Mouse (Mus musculus): Measurements from ENCODE around the gene Gm28047. TPM values are rescaled to one million over a fixed set of nuclear protein-coding genes. Genes with fewer than 3 reads are reported as not detected.

The Gm28047 gene
- polyA plus RNA-seq (2015; fragmentation: Nextera tagmentation; extraction: Ambion mirVana), result not detected in 2 replicates

DNA sequence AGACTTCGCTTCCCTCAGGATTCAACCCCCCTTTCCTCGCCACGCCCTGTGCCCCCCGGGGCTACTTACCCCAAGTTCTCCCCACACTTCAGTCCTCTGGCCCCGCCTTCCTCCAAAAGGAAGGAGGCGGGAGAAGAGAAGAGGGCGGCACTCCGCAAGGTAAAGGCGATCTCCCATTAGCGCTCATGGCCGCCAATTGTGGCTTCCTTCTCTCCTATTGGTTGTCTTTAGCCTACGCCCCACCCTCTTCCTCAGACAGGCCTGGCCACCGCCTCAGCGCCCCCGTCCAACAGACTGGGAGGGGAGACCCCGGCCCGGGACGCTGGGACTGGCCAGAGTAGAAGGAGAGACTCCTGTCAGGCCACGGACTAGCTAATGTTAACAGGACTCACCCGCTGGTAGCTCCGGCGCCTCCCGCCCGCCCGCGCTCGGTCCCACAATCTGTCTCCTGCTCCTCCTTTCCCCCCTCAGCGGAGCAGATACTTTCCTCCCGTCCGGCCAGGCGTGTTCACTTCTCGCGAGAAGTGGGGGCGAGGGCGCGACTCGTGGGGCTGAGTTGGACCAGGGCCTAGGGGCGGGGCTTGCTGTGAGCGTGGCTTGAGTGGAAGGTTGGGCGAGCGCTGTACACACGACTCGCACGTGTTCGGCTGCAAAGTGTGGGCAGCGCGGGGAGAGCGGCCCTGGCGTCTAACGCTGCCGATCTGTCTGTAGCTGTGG, at the start of gene Gm28047, which contains the start of gene Atf7:
Gene Gm28047 (minus strand): TSS at position 98 of the 717 bp plus-strand sequence.
Gene Atf7 (minus strand): TSS at position 495 of the 717 bp plus-strand sequence.
- under 1% methylated on average over 50 of the region's 51 CpGs for WGBS
- H3K4me2 ChIP-seq (ENCODE audit: low read depth, low read length), result peak within 1 kb of the TSS; percentile 86
- H3K27ac ChIP-seq (ENCODE audit: low read length), result peak within 1 kb of the TSS; percentile 97
- peak within 1 kb of the TSS; percentile 75 for H3K4me3 ChIP-seq (ENCODE audit: low read length)
- peaks cover 22% of the 10 kb centered on the region for H3K4me1 ChIP-seq (replicated peaks; ENCODE audit: control insufficient read depth, insufficient read depth, low read length)
- no peaks in the 10 kb centered on the region for H3K27me3 ChIP-seq (ENCODE audit: control insufficient read depth, insufficient read depth, low read depth, low read length)
- ATAC-seq (ENCODE audit: low read depth), result peak; percentile 99
- H3K36me3 ChIP-seq (ENCODE audit: control insufficient read depth, insufficient read depth, low read length), result no peaks in the 10 kb centered on the region
- peak within 1 kb of the TSS; percentile 75 for H3K9ac ChIP-seq (ENCODE audit: low read length)
- H3K9me3 ChIP-seq (ENCODE audit: control insufficient read depth, low read length), result no peaks in the 10 kb centered on the region

DNA sequence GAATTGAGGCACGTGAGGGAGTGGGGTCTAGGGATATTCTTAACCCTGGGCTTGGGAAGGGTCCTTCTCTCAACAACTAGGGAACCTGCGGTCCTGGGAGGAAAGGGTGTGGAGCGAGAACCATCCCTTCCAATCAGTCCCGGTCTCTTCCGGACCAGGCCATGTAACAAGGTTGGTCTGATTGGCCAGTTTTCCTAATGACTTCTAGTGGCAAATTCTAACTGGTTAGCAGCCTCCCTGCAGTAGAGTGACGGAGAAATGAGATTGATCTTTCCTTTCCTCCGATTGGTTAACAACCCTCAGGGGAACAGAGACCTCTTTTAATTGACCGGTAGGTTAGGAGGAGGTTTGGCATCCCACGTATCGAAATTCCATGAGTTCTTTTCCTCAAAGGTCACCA, 48.7 kb upstream of the Gm28047 start:
- Histone ChIP-seq H3K4me1 (replicated peaks; ENCODE audit: control insufficient read depth, insufficient read depth, low read length) (peaks cover 24% of the 10 kb centered on the region), H3K4me2 (ENCODE audit: low read depth, low read length) (peak overlapping the region; percentile 62), H3K4me3 (ENCODE audit: low read length) (peak overlapping the region; percentile 40), H3K27ac (ENCODE audit: low read length) (peak overlapping the region; percentile 97), H3K9me3 (ENCODE audit: control insufficient read depth, low read length) (0 out of 2 replicates have a peak, but pooled peaks cover 2% of the 10 kb centered on the region), H3K27me3 (ENCODE audit: control insufficient read depth, insufficient read depth, low read depth, low read length) (no peaks in the 10 kb centered on the region), H3K36me3 (ENCODE audit: control insufficient read depth, insufficient read depth, low read length) (no peaks in the 10 kb centered on the region; the same call in 1 of the 2 replicates), H3K9ac (ENCODE audit: low read length) (peak overlapping the region; percentile 43; the same call in 1 of the 2 replicates)
- ATAC-seq (ENCODE audit: low read depth), result peak; percentile 53
- WGBS, result 5% methylated on average over 10 of the region's 10 CpGs

DNA sequence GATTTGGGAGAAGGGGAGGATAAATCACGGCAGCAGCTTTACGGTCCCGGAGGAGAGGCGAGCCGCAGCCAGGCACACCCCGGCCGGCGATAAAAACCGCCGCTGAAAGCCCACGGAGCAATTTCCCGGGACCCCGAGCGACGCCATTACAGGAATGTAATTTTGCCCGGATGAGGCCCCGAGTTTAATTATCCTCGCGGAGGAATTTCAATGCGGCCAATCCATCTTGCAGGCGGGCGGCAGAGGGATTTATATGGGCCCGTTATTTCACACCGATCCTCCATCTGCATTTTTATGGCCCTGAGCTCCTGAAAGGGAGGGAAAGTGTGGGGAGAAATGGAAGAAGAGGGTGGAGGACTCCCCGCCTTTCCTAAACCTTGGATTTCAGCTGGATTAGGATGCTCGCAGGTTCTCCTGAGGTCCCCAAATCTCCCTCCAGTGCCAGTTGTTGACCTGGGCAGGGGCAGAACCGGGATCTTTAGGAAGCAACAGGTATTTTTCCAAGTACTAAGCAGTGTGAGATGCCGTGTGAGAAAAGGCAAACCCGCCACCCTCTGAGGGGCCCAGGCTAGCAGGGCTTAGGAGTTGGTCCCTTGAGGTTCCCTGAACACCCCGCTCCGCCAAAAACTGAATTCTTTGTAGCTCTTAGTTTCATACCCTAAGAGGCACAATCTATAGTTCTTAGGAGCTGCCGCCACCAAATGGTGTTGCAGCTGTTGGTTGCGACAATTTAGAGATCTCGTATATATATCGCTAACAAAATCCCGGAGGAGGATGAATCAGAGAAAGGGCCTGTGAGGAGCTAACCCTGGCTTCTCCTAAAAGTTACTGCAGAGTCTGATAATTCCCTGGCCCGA, 47.6 kb upstream of the Gm28047 start, which contains the start of gene Atp5g2:
Gene Atp5g2 (minus strand): TSS at position 138 of the 857 bp plus-strand sequence.
- H3K4me1 ChIP-seq (replicated peaks; ENCODE audit: control insufficient read depth, insufficient read depth, low read length), result peaks cover 24% of the 10 kb centered on the region
- H3K27ac ChIP-seq (ENCODE audit: low read length), result peak within 1 kb of the TSS; percentile 97
- H3K36me3 ChIP-seq (ENCODE audit: control insufficient read depth, insufficient read depth, low read length), result no peaks in the 10 kb centered on the region; the same call in 1 of the 2 replicates
- WGBS, result 6% methylated on average over 37 of the region's 37 CpGs
- H3K4me2 ChIP-seq (ENCODE audit: low read depth, low read length), result peak within 1 kb of the TSS; percentile 62
- H3K9me3 ChIP-seq (ENCODE audit: control insufficient read depth, low read length), result 0 out of 2 replicates have a peak, but pooled peaks cover 2% of the 10 kb centered on the region
- ATAC-seq (ENCODE audit: low read depth), result no peak
- H3K27me3 ChIP-seq (ENCODE audit: control insufficient read depth, insufficient read depth, low read depth, low read length), result no peaks in the 10 kb centered on the region
- peak within 1 kb of the TSS; percentile 72 for H3K4me3 ChIP-seq (ENCODE audit: low read length)
- peak within 1 kb of the TSS; percentile 80 for H3K9ac ChIP-seq (ENCODE audit: low read length)

DNA sequence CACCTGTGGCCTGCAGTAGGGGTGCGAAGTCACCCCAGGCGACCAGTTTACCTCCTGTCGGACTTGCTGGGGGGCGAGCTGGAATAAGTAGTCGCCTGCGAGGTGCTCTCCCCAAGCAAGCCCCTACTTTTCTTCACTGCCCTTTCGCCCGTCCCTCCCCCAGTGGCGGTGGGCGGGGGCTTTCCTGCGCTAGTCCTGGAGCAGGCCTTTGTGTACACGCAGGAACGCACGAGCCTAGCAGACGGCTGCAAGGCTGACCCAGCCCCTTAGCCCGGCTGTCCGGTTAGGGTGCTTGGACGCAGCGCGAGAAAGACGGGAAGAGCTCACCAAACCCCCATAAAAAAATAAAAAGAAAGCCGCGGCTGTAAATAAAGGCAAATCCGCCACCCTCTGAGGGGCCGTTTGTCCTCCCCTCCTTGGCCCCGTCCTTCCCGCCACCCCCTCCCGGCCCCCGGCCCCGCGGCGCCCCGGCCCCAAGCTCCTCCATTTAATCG, 46.9 kb upstream of the Gm28047 start:
- Histone ChIP-seq H3K4me3 (ENCODE audit: low read length) (peak overlapping the region; percentile 72), H3K4me2 (ENCODE audit: low read depth, low read length) (peak overlapping the region; percentile 62), H3K27me3 (ENCODE audit: control insufficient read depth, insufficient read depth, low read depth, low read length) (no peaks in the 10 kb centered on the region), H3K9ac (ENCODE audit: low read length) (peak overlapping the region; percentile 80), H3K9me3 (ENCODE audit: control insufficient read depth, low read length) (0 out of 2 replicates have a peak, but pooled peaks cover 2% of the 10 kb centered on the region), H3K27ac (ENCODE audit: low read length) (peak overlapping the region; percentile 97), H3K36me3 (ENCODE audit: control insufficient read depth, insufficient read depth, low read length) (peaks cover under 1% of the 10 kb centered on the region), H3K4me1 (replicated peaks; ENCODE audit: control insufficient read depth, insufficient read depth, low read length) (peaks cover 24% of the 10 kb centered on the region)
- ATAC-seq (ENCODE audit: low read depth), result peak; percentile 84
- WGBS, result under 1% methylated on average over 32 of the region's 34 CpGs

DNA sequence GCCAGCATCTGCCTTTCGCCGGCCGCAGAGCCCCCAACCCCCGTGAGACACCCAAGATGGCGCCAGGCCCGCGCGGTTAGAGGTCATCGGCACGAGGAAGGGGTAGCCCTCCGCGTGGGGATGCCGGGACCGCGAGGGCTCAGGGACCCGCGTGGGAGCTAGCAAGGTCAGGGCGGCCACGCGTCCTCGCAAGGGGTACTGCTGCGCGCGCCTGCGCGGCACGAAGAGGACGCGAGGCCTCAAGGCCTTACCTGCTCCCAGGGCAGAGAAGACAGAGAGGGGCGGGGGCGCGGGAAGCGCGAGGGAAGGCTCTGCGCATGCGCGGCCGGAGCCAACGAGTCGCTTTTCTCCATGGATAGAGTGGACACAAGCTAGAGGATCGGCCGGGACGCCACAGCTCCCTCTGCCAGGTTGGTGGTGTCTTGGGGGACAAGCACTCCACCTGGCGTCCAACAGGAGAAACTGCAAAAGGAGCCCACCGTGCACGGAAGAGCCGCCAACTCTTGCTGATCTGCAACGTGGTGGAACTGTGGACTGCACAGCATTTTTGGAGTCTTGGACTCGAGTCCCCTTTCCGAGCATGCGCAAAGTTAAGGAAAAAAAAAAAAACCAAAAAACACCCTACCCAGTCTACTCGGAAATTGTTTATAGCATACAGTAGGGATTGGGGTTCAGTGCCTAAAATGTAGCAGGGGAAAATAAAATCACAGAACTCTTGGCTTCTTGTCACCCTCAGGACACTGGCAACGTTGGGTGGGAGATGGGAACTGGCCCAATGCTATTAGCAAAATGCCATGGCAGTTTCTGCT, 46.1 kb upstream of the Gm28047 start:
- Histone ChIP-seq H3K27ac (ENCODE audit: low read length) (peak overlapping the region; percentile 97), H3K9me3 (ENCODE audit: control insufficient read depth, low read length) (no peaks in the 10 kb centered on the region), H3K4me1 (replicated peaks; ENCODE audit: control insufficient read depth, insufficient read depth, low read length) (peaks cover 24% of the 10 kb centered on the region), H3K27me3 (ENCODE audit: control insufficient read depth, insufficient read depth, low read depth, low read length) (no peaks in the 10 kb centered on the region), H3K36me3 (ENCODE audit: control insufficient read depth, insufficient read depth, low read length) (peaks cover 5% of the 10 kb centered on the region), H3K4me3 (ENCODE audit: low read length) (peak overlapping the region; percentile 72), H3K9ac (ENCODE audit: low read length) (peak overlapping the region; percentile 94), H3K4me2 (ENCODE audit: low read depth, low read length) (peak overlapping the region; percentile 82)
- WGBS, result under 1% methylated on average over 53 of the region's 53 CpGs
- ATAC-seq (ENCODE audit: low read depth), result peak; percentile 90

DNA sequence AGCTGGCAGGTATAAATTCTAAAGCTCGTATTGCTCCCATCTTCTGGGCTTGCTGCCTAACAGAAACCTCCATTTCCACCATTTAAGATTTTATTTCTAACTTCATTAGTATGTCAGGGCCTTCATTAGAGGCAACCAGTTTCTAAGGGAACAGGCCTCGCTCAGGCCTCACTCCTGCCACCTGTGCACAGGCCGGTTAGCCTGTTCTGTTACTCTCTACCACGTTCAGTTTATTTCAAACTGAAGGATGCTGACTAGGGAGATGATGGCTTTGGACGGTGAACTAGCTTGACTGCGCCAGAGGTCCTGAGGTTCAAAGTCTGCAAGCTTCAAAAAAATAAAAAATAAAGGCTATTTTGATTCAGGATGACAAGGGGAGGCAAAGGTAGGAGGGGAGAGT, 45.4 kb upstream of the Gm28047 start:
- Histone ChIP-seq H3K9ac (ENCODE audit: low read length) (peak overlapping the region; percentile 94), H3K4me1 (replicated peaks; ENCODE audit: control insufficient read depth, insufficient read depth, low read length) (peaks cover 24% of the 10 kb centered on the region), H3K9me3 (ENCODE audit: control insufficient read depth, low read length) (no peaks in the 10 kb centered on the region), H3K4me2 (ENCODE audit: low read depth, low read length) (peak overlapping the region; percentile 82), H3K4me3 (ENCODE audit: low read length) (peak overlapping the region; percentile 72), H3K27ac (ENCODE audit: low read length) (peak overlapping the region; percentile 82), H3K36me3 (ENCODE audit: control insufficient read depth, insufficient read depth, low read length) (peaks cover 5% of the 10 kb centered on the region), H3K27me3 (ENCODE audit: control insufficient read depth, insufficient read depth, low read depth, low read length) (no peaks in the 10 kb centered on the region)
- WGBS, result 4% methylated on average over 6 of the region's 6 CpGs
- no peak for ATAC-seq (ENCODE audit: low read depth)

DNA sequence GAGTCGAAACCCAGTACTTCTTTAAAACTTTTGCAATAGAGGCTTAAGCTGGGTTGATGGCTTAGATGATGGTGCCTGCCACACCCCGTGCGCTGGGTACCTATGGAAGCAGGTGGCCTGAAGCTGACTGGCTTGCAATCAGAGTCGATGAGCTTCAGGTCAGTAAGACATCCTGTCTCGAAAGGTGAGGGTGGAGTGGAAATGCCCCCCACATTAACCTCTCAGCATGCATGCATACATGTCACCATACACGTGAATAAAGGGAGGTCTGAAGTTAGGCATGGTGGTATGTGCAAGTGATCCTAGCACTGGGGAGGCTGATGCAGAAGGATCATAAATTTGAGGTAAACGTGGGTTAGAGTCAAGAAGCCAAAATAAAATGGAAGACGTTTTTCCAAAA, 44.7 kb upstream of the Gm28047 start:
- H3K27ac ChIP-seq (ENCODE audit: low read length), result no peak overlapping the region
- H3K4me1 ChIP-seq (replicated peaks; ENCODE audit: control insufficient read depth, insufficient read depth, low read length), result peaks cover 24% of the 10 kb centered on the region
- H3K36me3 ChIP-seq (ENCODE audit: control insufficient read depth, insufficient read depth, low read length), result peaks cover 10% of the 10 kb centered on the region
- peak overlapping the region; percentile 13; the same call in 1 of the 2 replicates for H3K9ac ChIP-seq (ENCODE audit: low read length)
- 82% methylated on average over 8 of the region's 8 CpGs for WGBS
- no peak overlapping the region for H3K4me3 ChIP-seq (ENCODE audit: low read length)
- H3K27me3 ChIP-seq (ENCODE audit: control insufficient read depth, insufficient read depth, low read depth, low read length), result no peaks in the 10 kb centered on the region
- no peak for ATAC-seq (ENCODE audit: low read depth)
- H3K4me2 ChIP-seq (ENCODE audit: low read depth, low read length), result peak overlapping the region; percentile 82
- no peaks in the 10 kb centered on the region for H3K9me3 ChIP-seq (ENCODE audit: control insufficient read depth, low read length)

DNA sequence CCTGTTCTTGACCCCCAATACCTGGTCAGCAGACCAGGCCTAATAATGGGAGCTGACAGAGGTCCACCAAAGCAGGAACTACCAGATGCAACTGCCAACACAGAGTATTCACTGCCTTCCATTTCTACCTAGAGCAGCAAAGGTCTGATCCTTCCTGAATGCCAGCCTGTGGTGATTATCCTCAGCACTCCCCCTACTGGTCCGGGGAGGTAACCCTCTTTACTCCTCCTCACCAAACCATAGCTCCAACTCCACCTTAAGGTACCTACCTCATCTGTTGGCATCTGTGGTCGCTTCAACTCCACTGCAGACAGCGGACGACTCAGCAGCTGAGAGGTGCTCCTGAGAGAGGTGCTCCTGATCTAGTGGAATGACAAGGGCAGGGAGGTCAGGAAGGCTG, 40.6 kb upstream of the Gm28047 start:
- Histone ChIP-seq H3K27me3 (ENCODE audit: control insufficient read depth, insufficient read depth, low read depth, low read length) (no peaks in the 10 kb centered on the region), H3K27ac (ENCODE audit: low read length) (no peak overlapping the region), H3K4me2 (ENCODE audit: low read depth, low read length) (no peak overlapping the region), H3K4me3 (ENCODE audit: low read length) (no peak overlapping the region), H3K36me3 (ENCODE audit: control insufficient read depth, insufficient read depth, low read length) (peaks cover 35% of the 10 kb centered on the region), H3K9ac (ENCODE audit: low read length) (no peak overlapping the region), H3K9me3 (ENCODE audit: control insufficient read depth, low read length) (no peaks in the 10 kb centered on the region), H3K4me1 (replicated peaks; ENCODE audit: control insufficient read depth, insufficient read depth, low read length) (peaks cover 9% of the 10 kb centered on the region)
- 42% methylated on average over 4 of the region's 4 CpGs for WGBS
- ATAC-seq (ENCODE audit: low read depth), result peak; percentile 51
